Mouse (Mus musculus): ENCODE data around the gene Krt8.
A peak's percentile ranks its signal among the peaks of the same experiment; 100 is the strongest.

Gene Krt8

GRCm38 (mm10) chr15:102004189-102004588 is at the start of gene Krt8:
Krt8 (minus strand) TSS chr15:102004482.
- DNase-seq, result no peak

- peak; percentile 60 for DNase-seq
Observed at GRCm38 (mm10) chr15:102051920-102052683, 47.8 kb upstream of the Krt8 start.

GRCm38 (mm10) chr15:102049871-102050270 is 45.6 kb upstream of the Krt8 start:
- DNase-seq, result no peak

GRCm38 (mm10) chr15:102048006-102048405 is 43.7 kb upstream of the Krt8 start:
- DNase-seq, result no peak

- DNase-seq, result no peak
Observed at GRCm38 (mm10) chr15:102045691-102046090, 41.4 kb upstream of the Krt8 start.

GRCm38 (mm10) chr15:102044745-102045144 is 40.5 kb upstream of the Krt8 start:
- DNase-seq, result no peak

- no peak for DNase-seq
Observed at GRCm38 (mm10) chr15:102041951-102042350, 37.7 kb upstream of the Krt8 start.

- DNase-seq, result no peak
Observed at GRCm38 (mm10) chr15:102040277-102040676, 36.0 kb upstream of the Krt8 start.

- no peak for DNase-seq
Observed at GRCm38 (mm10) chr15:102034121-102035053, 30.1 kb upstream of the Krt8 start.

GRCm38 (mm10) chr15:102028040-102028439 is 23.8 kb upstream of the Krt8 start, which contains the start of gene Krt18:
Krt18 (plus strand) TSS chr15:102028180.
- DNase-seq, result no peak

GRCm38 (mm10) chr15:102026430-102026829 is 22.1 kb upstream of the Krt8 start:
- no peak for DNase-seq

- DNase-seq, result no peak
Observed at GRCm38 (mm10) chr15:102025136-102025872, 21.0 kb upstream of the Krt8 start.

GRCm38 (mm10) chr15:102023888-102024287 is 19.6 kb upstream of the Krt8 start:
- no peak for DNase-seq

- no peak for DNase-seq
Observed at GRCm38 (mm10) chr15:102022481-102022880, 18.2 kb upstream of the Krt8 start.

- DNase-seq, result no peak
Observed at GRCm38 (mm10) chr15:102017918-102018463, 13.7 kb upstream of the Krt8 start.

GRCm38 (mm10) chr15:102016787-102017186 is 12.5 kb upstream of the Krt8 start:
- no peak for DNase-seq

GRCm38 (mm10) chr15:102016096-102016495 is 11.8 kb upstream of the Krt8 start:
- DNase-seq, result no peak

GRCm38 (mm10) chr15:102014848-102015247 is 10.6 kb upstream of the Krt8 start:
- DNase-seq, result no peak

GRCm38 (mm10) chr15:102013651-102014050 is 9.4 kb upstream of the Krt8 start:
- no peak for DNase-seq

GRCm38 (mm10) chr15:102012260-102012765 is 8.0 kb upstream of the Krt8 start:
- no peak for DNase-seq

GRCm38 (mm10) chr15:102010569-102011245 is 6.4 kb upstream of the Krt8 start:
- no peak for DNase-seq

Measured in right cerebral cortex, postnatal 14 days (tissue).